Mouse (Mus musculus) midbrain, embryonic 13.5 days (tissue): ENCODE data around the gene Ifnk. TPM values are rescaled to one million over a fixed set of nuclear protein-coding genes. Genes with fewer than 3 reads are reported as not detected.

Experiments used
- ATAC-seq: fragments of 200-750 bp; cut with Nextera tagmentation; 2 replicates; pipeline ENCODE4 v1.8.0; 2017; ENCODE audit warnings: mild to moderate bottlenecking, moderate TSS enrichment, moderate library complexity
- H3K27ac ChIP-seq: fragments of 300-500 bp; sonication (generic); 2 replicates; pipeline ENCODE4 v1.5.1; 2015; ENCODE audit warnings: inconsistent platforms, mild to moderate bottlenecking, moderate library complexity
- H3K27me3 ChIP-seq: fragments of 300-500 bp; sonication (generic); 2 replicates; pipeline ENCODE4 v1.6.1; 2015; ENCODE audit warnings: mild to moderate bottlenecking, inconsistent platforms
- H3K36me3 ChIP-seq: fragments of 300-500 bp; sonication (generic); 2 replicates; pipeline ENCODE4 v1.6.1; 2015; ENCODE audit warnings: mild to moderate bottlenecking, inconsistent platforms
- H3K4me1 ChIP-seq: fragments of 300-500 bp; sonication (generic); replicated peaks from 2 replicates; pipeline ENCODE4 v1.6.1; 2015; ENCODE audit warnings: inconsistent platforms
- H3K4me2 ChIP-seq: fragments of 300-500 bp; sonication (generic); replicated peaks from 2 replicates; pipeline ENCODE4 v1.6.1; 2015; ENCODE audit warnings: moderate library complexity, mild to moderate bottlenecking, inconsistent platforms
- H3K4me3 ChIP-seq: fragments of 300-500 bp; sonication (generic); replicated peaks from 2 replicates; pipeline ENCODE4 v1.5.1; 2015; ENCODE audit warnings: mild to moderate bottlenecking, inconsistent platforms
- H3K9ac ChIP-seq: fragments of 300-500 bp; sonication (generic); replicated peaks from 2 replicates; pipeline ENCODE4 v1.6.1; 2015; ENCODE audit warnings: mild to moderate bottlenecking, inconsistent platforms
- H3K9me3 ChIP-seq: fragments of 300-500 bp; sonication (generic); 2 replicates; pipeline ENCODE4 v1.6.1; 2016; ENCODE audit warnings: mild to moderate bottlenecking, inconsistent platforms
- WGBS: fragments of 180-500 bp; shearing (Covaris S2); methylation state at CpG from one replicate; pipeline ENCODE4 v1.1.7; 2015; 5-methylcytosine and 5-hydroxymethylcytosine counted together
- polyA plus RNA-seq: library from polyadenylated mRNA; unstranded; fragments of >200 nt; fragmentation: Nextera tagmentation; extraction: Ambion mirVana; gene quantifications from 2 replicates; pipeline ENCODE4 v1.2.1, GENCODE M21; 2015

Gene Ifnk
- polyA plus RNA-seq, 1 experiment from 2014 or later = not detected

- H3K9me3 ChIP-seq = no peaks in the 10 kb centered on the region
- no peak overlapping the region for H3K9ac ChIP-seq
- H3K27me3 ChIP-seq = no peaks in the 10 kb centered on the region
- no peak for ATAC-seq
- 88% methylated on average over 3 of the region's 3 CpGs for WGBS
- H3K4me3 ChIP-seq = no peak overlapping the region
- H3K36me3 ChIP-seq = no peaks in the 10 kb centered on the region
- no peak overlapping the region for H3K27ac ChIP-seq
- H3K4me1 ChIP-seq = no peaks in the 10 kb centered on the region
- no peak overlapping the region for H3K4me2 ChIP-seq
These were observed 14.1 kb downstream of the Ifnk start for GRCm38 (mm10) chr4:35165947-35166346.

- no peak overlapping the region for H3K4me2 ChIP-seq
- no peak overlapping the region for H3K27ac ChIP-seq
- H3K9ac ChIP-seq = no peak overlapping the region
- no peaks in the 10 kb centered on the region for H3K36me3 ChIP-seq
- 83% methylated on average over 5 of the region's 5 CpGs for WGBS
- H3K27me3 ChIP-seq = no peaks in the 10 kb centered on the region
- H3K4me1 ChIP-seq = no peaks in the 10 kb centered on the region
- H3K4me3 ChIP-seq = no peak overlapping the region
- no peak for ATAC-seq
- H3K9me3 ChIP-seq = no peaks in the 10 kb centered on the region
These were observed 16.0 kb downstream of the Ifnk start for GRCm38 (mm10) chr4:35167855-35168254.

DNA sequence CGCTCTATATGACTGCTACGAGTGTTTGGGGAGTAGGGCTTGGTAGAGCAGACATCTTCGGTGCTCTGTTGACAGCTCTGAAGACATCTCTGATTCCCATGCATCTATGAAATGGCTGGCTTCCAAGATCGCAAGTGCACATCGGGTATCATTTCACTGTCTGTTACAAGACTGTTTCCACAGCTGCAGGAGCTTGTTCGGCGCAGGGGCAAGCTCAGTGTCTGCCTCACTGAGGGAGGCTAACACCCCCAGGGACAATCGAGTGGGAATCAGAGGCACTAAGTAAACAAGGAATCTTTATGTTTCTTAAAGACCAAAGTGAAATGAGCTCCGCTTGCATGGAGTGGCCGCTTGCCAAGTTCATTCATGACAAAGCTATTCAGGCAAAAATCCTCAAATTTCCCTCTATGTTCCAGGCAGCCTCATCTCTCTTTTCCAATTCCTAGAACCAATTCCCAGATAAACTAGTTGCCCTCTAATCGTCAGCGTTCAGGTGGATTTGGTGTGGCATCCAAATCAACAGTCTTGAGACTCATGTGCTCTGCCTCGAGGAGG is 17.8 kb downstream of the Ifnk start:
- WGBS = 79% methylated on average over 13 of the region's 13 CpGs
- Histone ChIP-seq H3K27me3 (no peaks in the 10 kb centered on the region), H3K9ac (no peak overlapping the region), H3K4me2 (no peak overlapping the region), H3K9me3 (no peaks in the 10 kb centered on the region), H3K4me1 (no peaks in the 10 kb centered on the region), H3K27ac (no peak overlapping the region), H3K36me3 (no peaks in the 10 kb centered on the region), H3K4me3 (no peak overlapping the region)
- ATAC-seq = no peak

DNA sequence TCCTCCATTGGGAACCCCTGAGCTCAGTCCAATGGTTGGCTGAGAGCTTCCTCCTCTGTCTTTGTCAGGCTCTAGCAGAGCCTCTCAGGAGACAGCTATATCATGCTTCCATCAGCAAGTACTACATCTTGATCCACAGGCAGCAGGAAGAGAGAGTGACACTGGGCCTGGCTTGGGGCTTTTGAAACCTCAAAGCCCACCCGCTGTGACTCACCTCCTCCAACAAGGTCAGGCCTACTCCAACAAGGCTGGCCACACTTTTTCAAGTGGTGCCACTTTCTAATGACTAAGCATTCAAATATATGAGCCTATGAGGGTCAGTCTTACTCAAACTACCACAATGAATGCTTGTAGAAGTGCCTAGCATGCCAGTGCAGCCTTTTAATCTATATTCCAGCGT is 20.6 kb downstream of the Ifnk start:
- 91% methylated on average over 2 of the region's 2 CpGs for WGBS
- H3K9ac ChIP-seq = no peak overlapping the region
- H3K27me3 ChIP-seq = no peaks in the 10 kb centered on the region
- no peak overlapping the region for H3K4me3 ChIP-seq
- H3K36me3 ChIP-seq = no peaks in the 10 kb centered on the region
- no peaks in the 10 kb centered on the region for H3K4me1 ChIP-seq
- H3K9me3 ChIP-seq = no peaks in the 10 kb centered on the region
- no peak overlapping the region for H3K4me2 ChIP-seq
- no peak for ATAC-seq
- H3K27ac ChIP-seq = no peak overlapping the region

DNA sequence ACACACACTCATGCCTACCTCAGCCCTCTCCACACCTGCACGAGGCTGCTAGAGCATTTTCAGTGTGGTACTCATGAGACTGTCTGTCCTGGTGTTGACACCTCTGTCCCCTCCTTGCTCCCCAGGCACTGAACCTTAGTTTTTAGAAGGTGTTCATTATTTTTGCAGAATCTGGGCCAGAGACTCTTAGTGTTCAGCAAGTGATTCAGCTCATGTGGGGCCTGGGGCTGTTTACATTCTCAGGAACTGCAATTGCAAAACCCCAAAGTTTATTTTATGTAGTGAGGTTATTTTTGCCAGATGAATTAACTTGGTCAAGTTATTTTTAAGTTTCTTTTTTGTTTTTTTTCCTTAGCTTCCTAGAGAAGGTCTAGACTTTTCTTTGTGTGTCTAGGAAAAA is 21.7 kb downstream of the Ifnk start:
- H3K9me3 ChIP-seq = no peaks in the 10 kb centered on the region
- H3K27ac ChIP-seq = no peak overlapping the region
- WGBS = 78% methylated on average over 1 of the region's 1 CpGs
- no peak overlapping the region for H3K9ac ChIP-seq
- no peaks in the 10 kb centered on the region for H3K4me1 ChIP-seq
- ATAC-seq = no peak
- H3K36me3 ChIP-seq = no peaks in the 10 kb centered on the region
- H3K4me3 ChIP-seq = no peak overlapping the region
- H3K4me2 ChIP-seq = no peak overlapping the region
- H3K27me3 ChIP-seq = no peaks in the 10 kb centered on the region

- Histone ChIP-seq H3K9ac (no peak overlapping the region), H3K9me3 (no peaks in the 10 kb centered on the region), H3K4me1 (no peaks in the 10 kb centered on the region), H3K36me3 (no peaks in the 10 kb centered on the region), H3K27me3 (no peaks in the 10 kb centered on the region), H3K4me3 (no peak overlapping the region), H3K27ac (no peak overlapping the region), H3K4me2 (no peak overlapping the region)
- ATAC-seq = no peak
- WGBS = 90% methylated on average over 2 of the region's 2 CpGs
These were observed 23.7 kb downstream of the Ifnk start for GRCm38 (mm10) chr4:35175566-35175965.

DNA sequence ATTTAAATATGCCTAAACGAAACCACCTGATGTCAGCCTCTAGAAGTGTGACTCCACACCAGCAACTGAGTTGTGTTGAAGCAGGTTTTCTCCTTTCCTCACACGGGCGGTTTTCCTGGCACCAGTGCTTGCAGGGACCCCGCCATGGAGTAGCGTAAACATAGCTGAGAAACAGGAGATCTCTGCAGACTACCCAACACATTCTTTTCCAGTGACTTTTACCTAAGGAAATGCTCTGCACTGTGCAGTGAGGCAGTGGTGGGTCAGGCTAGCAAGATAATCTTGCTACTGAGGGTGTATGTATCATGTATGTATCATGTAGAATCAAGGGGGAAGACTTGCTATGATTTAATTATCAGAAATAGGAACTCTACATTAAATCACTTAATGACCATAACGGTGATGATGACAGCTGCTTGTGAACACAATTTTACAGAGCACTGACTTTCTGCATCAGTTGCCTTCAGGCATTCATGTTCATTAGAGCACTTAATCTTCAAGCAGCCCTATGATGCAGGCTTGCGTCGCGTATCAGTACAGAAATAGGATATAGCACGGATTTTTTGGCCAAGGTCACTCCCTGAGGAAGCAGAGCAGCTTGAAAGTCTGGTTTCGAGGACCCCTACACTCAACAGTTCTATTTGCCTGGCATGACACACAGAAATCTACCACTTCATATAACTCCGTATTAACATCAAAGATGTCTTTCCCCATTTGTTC is 26.2 kb downstream of the Ifnk start:
- H3K36me3 ChIP-seq = no peaks in the 10 kb centered on the region
- ATAC-seq = no peak
- 77% methylated on average over 12 of the region's 12 CpGs for WGBS

GRCm38 (mm10) chr4:35187617-35188326 is 35.9 kb downstream of the Ifnk start:
- 97% methylated on average over 8 of the region's 8 CpGs for WGBS
- no peak overlapping the region for H3K4me3 ChIP-seq
- no peaks in the 10 kb centered on the region for H3K4me1 ChIP-seq
- H3K4me2 ChIP-seq = no peak overlapping the region
- H3K9me3 ChIP-seq = no peaks in the 10 kb centered on the region
- no peak overlapping the region for H3K27ac ChIP-seq
- H3K36me3 ChIP-seq = peaks cover 5% of the 10 kb centered on the region; the same call in 1 of the 2 replicates
- H3K27me3 ChIP-seq = no peaks in the 10 kb centered on the region
- ATAC-seq = no peak
- H3K9ac ChIP-seq = no peak overlapping the region

More for the DNA sequence above, 26.2 kb downstream of the Ifnk start:
- H3K4me1 ChIP-seq = no peaks in the 10 kb centered on the region
- H3K27me3 ChIP-seq = no peaks in the 10 kb centered on the region
- no peak overlapping the region for H3K4me3 ChIP-seq
- no peak overlapping the region for H3K4me2 ChIP-seq
- H3K9me3 ChIP-seq = no peaks in the 10 kb centered on the region
- no peak overlapping the region for H3K9ac ChIP-seq
- H3K27ac ChIP-seq = no peak overlapping the region

DNA sequence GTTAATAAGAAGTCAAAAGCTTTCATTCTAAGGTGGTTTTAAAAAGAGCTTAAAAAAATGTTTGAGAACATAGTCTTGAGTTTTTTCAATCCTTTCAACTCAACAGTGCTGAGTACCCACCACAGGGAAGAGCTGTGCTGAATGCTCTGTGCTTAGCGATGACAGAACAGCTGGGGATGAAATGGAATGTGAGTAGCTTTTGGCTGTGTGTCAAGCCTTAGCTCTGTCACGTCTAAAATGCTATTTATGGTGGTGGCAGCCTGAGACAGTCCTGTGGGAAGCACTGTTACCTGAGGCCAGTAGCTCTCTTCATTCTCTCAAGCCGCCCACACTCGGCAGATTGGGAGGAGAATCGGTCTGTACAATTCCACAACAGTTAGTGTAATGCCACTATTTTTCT is 37.9 kb downstream of the Ifnk start:
- 78% methylated on average over 5 of the region's 5 CpGs for WGBS
- H3K27ac ChIP-seq = no peak overlapping the region
- no peaks in the 10 kb centered on the region for H3K9me3 ChIP-seq
- no peak overlapping the region for H3K9ac ChIP-seq
- H3K4me1 ChIP-seq = no peaks in the 10 kb centered on the region
- ATAC-seq = no peak
- peaks cover 10% of the 10 kb centered on the region; the same call in 1 of the 2 replicates for H3K36me3 ChIP-seq
- no peak overlapping the region for H3K4me2 ChIP-seq
- H3K4me3 ChIP-seq = no peak overlapping the region
- no peaks in the 10 kb centered on the region for H3K27me3 ChIP-seq

- Histone ChIP-seq H3K4me3 (no peak overlapping the region), H3K4me2 (no peak overlapping the region), H3K27ac (no peak overlapping the region), H3K9ac (no peak overlapping the region), H3K36me3 (peaks cover 17% of the 10 kb centered on the region), H3K27me3 (no peaks in the 10 kb centered on the region), H3K4me1 (no peaks in the 10 kb centered on the region), H3K9me3 (no peaks in the 10 kb centered on the region)
- peak; percentile 68; the same call in 1 of the 2 replicates for ATAC-seq
- 40% methylated on average over 7 of the region's 7 CpGs for WGBS
These were observed 40.9 kb downstream of the Ifnk start for GRCm38 (mm10) chr4:35192725-35193124.

- no peaks in the 10 kb centered on the region for H3K27me3 ChIP-seq
- H3K9me3 ChIP-seq = no peaks in the 10 kb centered on the region
- H3K9ac ChIP-seq = no peak overlapping the region
- 95% methylated on average over 5 of the region's 5 CpGs for WGBS
- H3K4me2 ChIP-seq = no peak overlapping the region
- no peak overlapping the region for H3K4me3 ChIP-seq
- H3K27ac ChIP-seq = no peak overlapping the region
- peaks cover 57% of the 10 kb centered on the region for H3K36me3 ChIP-seq
- no peaks in the 10 kb centered on the region for H3K4me1 ChIP-seq
- no peak for ATAC-seq
These were observed 49.8 kb downstream of the Ifnk start for GRCm38 (mm10) chr4:35201700-35202099.
